Mouse (Mus musculus): ENCODE results near the gene Glyr1.

DNA sequence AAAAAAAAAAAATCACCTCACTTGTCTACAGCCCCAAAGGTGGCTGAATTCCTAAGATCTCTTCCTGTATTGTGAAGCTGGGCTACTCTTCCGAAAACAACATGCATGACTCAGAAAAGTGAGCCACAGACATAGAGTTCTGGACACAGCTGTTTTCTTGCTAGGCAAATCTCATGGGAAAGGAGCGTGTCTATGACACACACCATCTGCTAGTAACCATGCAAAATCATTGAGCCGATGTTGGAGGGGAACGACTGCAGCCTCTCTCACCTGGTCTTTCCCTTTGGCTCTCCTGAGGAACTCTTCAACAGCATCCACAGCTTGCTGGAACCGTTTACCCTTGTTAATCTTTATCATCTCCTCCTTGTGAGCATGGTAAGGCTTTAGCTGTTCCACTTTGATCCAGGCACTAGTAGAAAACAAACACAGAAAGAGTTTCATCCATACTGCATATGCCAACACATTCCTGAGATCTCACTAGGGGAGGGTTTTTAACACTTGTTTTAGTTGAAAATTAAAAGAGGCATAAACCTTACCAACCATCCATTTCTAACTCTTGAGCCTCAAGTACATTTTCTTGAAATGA lies 12.9 kb downstream of the Glyr1 start:
- no peak for TF ChIP-seq CTCF (conservative IDR thresholded peaks at IDR 0.05; ENCODE audit: insufficient read depth, insufficient read length, low read depth, low read length)
- no peak for TF ChIP-seq POLR2A (IDR thresholded peaks at IDR 0.05; ENCODE audit: low read depth, low read length)

All from kidney, adult 2 months (tissue).